Mouse (Mus musculus) cerebellum, adult 2 months (tissue): ENCODE results near the gene Rab5if. TPM values are rescaled to one million over a fixed set of nuclear protein-coding genes. Genes with fewer than 3 reads are reported as not detected.

ENCODE experiments used
- DNase-seq, 2 experiments: peaks; one replicate each; pipeline ENCODE4 v3.0.0; 2021
- H3K27ac ChIP-seq: fragments of 200-500 bp; 2 replicates; pipeline ENCODE4 v1.5.1; 2012; ENCODE audit warnings: low read length, control low read depth, inconsistent platforms; ENCODE audit not compliant: insufficient read depth
- H3K27me3 ChIP-seq: fragments of 200-500 bp; 2 replicates; pipeline ENCODE4 v1.6.1; 2012; ENCODE audit warnings: inconsistent platforms, mild to moderate bottlenecking, low read length, moderate library complexity; ENCODE audit not compliant: control insufficient read depth, insufficient read depth
- H3K4me1 ChIP-seq: fragments of 200-500 bp; 2 replicates; pipeline ENCODE4 v1.6.1; 2011; ENCODE audit warnings: low read length; ENCODE audit not compliant: control insufficient read depth, insufficient read depth
- H3K4me3 ChIP-seq: fragments of 200-500 bp; replicated peaks from 2 replicates; pipeline ENCODE3; 2011; ENCODE audit warnings: mild to moderate bottlenecking, low read depth, low read length, control low read depth; ENCODE audit not compliant: insufficient read depth
- CTCF ChIP-seq: fragments of 200-500 bp; IDR thresholded peaks from 2 replicates; pipeline ENCODE4 v1.5.1; 2011; ENCODE audit warnings: low read depth, mild to moderate bottlenecking, control low read depth, low read length, moderate library complexity, borderline replicate concordance; ENCODE audit not compliant: insufficient read depth
- POLR2A ChIP-seq: fragments of 200-500 bp; IDR thresholded peaks from 2 replicates; pipeline ENCODE4 v1.6.1; 2011; ENCODE audit warnings: low read length, control low read depth, borderline replicate concordance; ENCODE audit not compliant: insufficient read depth
- WGBS: fragments of 180-500 bp; shearing (Covaris S2); methylation state at CpG from one replicate; pipeline ENCODE4 v1.1.7; 2018; 5-methylcytosine and 5-hydroxymethylcytosine counted together
- polyA plus RNA-seq: library from polyadenylated mRNA; depleted of rRNA; stranded (reverse); fragments of >200 nt; gene quantifications from 2 replicates; pipeline ENCODE4 v1.2.3, GENCODE M21; 2012

Gene Rab5if
- polyA plus RNA-seq, 1 experiment = 145 TPM

DNA sequence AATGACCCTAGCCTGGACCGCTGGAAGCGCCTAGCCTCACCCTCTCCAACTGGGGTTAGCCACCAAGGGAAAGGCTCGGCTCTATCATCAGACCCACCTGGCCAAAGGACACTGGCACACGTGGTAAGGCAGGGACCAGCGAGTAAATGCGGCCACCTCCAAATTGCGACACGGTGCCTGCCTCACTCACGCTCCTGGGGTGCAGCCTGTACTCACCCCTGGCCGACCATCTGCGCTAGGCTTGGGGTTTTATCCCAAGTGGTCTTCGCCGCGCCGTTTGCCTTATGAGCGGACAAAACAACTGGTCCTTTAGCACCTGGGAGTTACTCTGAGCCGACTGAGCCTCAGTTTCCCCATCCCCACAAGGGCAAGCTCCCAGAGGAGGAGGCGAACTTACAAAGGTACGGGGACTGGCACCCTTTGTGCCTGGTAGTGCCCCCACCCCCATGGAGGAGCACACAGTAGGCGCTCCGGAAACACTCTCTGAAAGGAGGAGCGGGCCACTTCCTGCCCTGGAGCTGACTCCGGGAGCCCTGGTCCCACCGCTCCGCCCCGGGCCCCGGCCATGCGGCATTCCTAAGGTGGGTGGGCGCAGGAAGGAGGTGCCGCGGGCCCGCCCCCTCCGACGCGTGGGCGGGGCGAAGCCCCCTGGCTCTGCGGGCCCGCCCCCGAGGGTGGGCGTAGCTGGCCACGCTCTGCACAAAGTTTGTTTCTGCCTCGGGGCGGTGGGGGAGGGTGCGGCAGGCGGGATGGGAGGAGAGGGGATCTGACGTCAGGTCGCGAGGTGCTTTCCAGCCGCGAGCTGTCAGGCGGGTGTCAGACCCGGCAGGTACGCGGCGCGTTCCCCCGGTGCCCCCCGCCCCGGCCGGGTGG is 23.4 kb upstream of the Rab5if start, which contains the start of gene Tgif2:
Tgif2 (plus strand) TSS at position 689 of the 873 bp plus-strand sequence.
- WGBS = 13% methylated on average over 61 of the region's 61 CpGs
- H3K27ac ChIP-seq = no peak within 1 kb of the TSS
- no peak within 1 kb of the TSS for H3K4me3 ChIP-seq
- H3K4me1 ChIP-seq = peaks cover 5% of the 10 kb centered on the region
- no peak for DNase-seq
- H3K27me3 ChIP-seq = peaks cover 5% of the 10 kb centered on the region; the same call in 1 of the 2 replicates
- TF ChIP-seq CTCF = no peak
- no peak for TF ChIP-seq POLR2A

- Histone ChIP-seq H3K4me3 (no peak overlapping the region), H3K4me1 (peaks cover 5% of the 10 kb centered on the region), H3K27ac (no peak overlapping the region), H3K27me3 (peaks cover 5% of the 10 kb centered on the region; the same call in 1 of the 2 replicates)
- DNase-seq = no peak
- TF ChIP-seq CTCF = no peak
- no peak for TF ChIP-seq POLR2A
- WGBS = under 1% methylated on average over 74 of the region's 79 CpGs
Measured at GRCm38 (mm10) chr2:156840301-156841027, 22.5 kb upstream of the Rab5if start.

GRCm38 (mm10) chr2:156841028-156841840 is 21.7 kb upstream of the Rab5if start:
- 1% methylated on average over 42 of the region's 42 CpGs for WGBS
- DNase-seq = no peak
- no peak overlapping the region for H3K27ac ChIP-seq
- TF ChIP-seq POLR2A = no peak
- no peak for TF ChIP-seq CTCF
- peaks cover 5% of the 10 kb centered on the region for H3K4me1 ChIP-seq
- peaks cover 5% of the 10 kb centered on the region; the same call in 1 of the 2 replicates for H3K27me3 ChIP-seq
- no peak overlapping the region for H3K4me3 ChIP-seq

DNA sequence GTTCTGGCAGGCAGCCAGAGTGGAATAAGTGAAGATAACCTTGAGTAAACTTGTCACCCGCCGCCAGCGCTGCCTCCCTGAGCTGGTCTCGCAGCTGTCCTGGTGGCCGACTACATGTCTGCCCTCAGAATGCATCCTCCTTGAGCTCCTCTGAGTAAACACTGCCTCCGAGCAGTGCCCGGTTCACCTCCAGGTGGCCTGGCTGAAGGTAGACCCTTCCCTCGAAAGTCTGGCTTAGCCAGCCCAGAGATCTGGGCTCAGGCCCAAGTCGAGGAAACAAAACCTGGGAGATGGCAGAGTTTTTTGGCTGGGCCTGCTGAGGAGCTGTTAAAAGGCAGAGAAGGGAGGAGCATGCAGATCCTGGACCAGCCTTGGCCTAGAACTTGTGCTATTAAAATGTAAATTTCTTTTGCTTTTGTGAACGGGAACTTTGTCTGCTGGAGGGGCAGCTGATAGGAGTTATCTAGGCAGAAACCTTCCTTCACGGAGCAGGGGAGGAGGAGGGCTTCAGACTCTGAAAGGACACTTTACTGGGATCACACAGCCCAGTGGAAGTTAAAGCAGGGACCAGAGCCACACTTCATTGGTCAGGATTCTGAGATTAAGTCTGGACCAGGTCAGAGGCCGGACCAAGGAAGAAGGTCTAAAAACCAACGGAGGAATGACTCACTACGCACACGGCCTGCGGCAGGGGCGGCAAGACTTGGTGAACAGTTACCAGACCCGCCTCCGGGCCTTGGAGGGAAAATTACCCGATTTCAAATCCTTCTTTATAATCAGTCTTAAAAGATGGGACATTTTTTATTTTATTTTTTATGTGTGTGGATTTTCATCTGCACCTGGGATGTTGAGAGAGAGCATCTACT is 20.9 kb upstream of the Rab5if start:
- DNase-seq = peak; percentile 49 to 66
- WGBS = 32% methylated on average over 20 of the region's 20 CpGs
- TF ChIP-seq POLR2A = no peak
- peak; percentile 24 for TF ChIP-seq CTCF
- Histone ChIP-seq H3K4me3 (no peak overlapping the region), H3K4me1 (peaks cover 5% of the 10 kb centered on the region), H3K27ac (no peak overlapping the region), H3K27me3 (peaks cover 5% of the 10 kb centered on the region; the same call in 1 of the 2 replicates)

DNA sequence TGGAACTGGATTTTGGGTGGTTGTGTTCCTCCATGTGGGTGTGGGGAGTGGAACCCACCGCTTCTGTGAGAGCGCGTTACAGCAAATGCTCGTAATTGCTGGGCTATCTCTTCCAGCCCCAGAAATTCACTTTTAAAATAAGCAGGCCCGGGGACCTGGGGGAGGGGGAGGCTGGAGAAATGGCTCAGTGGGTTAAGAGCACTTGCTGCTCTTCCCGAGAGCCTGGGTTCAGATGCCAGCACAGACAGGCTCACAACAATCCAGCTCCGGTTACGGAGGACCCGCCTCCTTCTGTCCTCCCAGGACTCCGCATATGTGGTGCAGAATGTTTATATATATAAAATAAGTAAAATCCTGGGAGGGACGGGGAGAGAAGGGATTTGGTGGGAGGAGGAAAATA is 20.2 kb upstream of the Rab5if start:
- Histone ChIP-seq H3K27ac (no peak overlapping the region), H3K4me3 (no peak overlapping the region), H3K27me3 (peaks cover 5% of the 10 kb centered on the region; the same call in 1 of the 2 replicates), H3K4me1 (peaks cover 5% of the 10 kb centered on the region)
- WGBS = 57% methylated on average over 11 of the region's 11 CpGs
- TF ChIP-seq POLR2A (no peak), CTCF (no peak)
- no peak for DNase-seq

GRCm38 (mm10) chr2:156843331-156843730 is 19.6 kb upstream of the Rab5if start:
- WGBS = 46% methylated on average over 10 of the region's 10 CpGs
- Histone ChIP-seq H3K27me3 (peaks cover 5% of the 10 kb centered on the region; the same call in 1 of the 2 replicates), H3K27ac (no peak overlapping the region), H3K4me1 (peaks cover 5% of the 10 kb centered on the region), H3K4me3 (no peak overlapping the region)
- TF ChIP-seq CTCF (no peak), POLR2A (no peak)
- DNase-seq = no peak
